Mouse (Mus musculus): ENCODE measurements around the gene Gm27021. TPM values are rescaled to one million over a fixed set of nuclear protein-coding genes. Genes with fewer than 3 reads are reported as not detected.

The Gm27021 gene
- total RNA-seq (2021), result under 1 TPM in 1 of 2 experiments, not detected in 1; 0.66 TPM

DNA sequence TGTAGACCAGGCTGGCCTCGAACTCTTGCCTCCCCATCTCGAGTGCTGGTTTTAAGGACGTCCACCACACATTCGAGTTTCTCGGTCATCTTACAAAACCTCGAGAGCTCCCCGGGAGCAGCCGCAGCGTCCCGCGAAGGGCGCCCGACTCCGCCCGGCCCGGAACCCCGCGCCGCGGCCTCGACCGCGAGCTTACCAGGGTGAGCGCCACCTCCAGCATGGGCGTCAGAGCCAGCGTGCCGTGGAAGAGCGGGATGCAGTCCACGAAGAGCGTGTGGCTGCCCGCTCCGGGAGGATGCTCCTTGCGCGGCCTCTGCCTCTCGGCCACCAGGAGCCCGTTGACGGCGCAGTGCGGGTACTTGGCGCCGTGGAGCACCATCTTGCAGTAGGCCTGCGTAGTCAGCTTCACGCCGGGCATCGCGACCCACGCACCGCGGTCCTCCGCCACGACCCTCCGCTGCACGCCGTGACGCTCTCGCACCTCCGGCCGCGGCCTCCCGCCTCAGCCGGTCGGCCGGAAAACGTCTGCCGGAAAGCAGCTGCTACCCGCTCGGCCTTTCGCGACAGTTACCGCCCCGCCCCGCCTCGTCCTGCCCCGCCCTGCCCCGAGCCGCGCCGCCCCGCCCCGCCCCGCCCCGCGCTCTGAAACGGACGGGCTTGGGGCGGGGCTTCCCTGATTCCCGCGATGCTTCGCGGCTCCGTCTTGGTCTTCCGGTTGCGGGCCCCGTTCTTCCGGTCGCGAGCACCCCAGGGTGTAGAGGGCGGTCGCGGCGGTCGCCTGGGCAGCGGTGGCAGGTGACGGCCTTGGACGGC, at the start of gene Gm27021, which contains the start of gene Cox4i1:
Gene Gm27021 (minus strand): TSS at position 519 of the 813 bp plus-strand sequence.
Gene Cox4i1 (plus strand): TSS at position 662 of the 813 bp plus-strand sequence.
- peak; percentile 85 to 97 for DNase-seq (ENCODE audit: extremely low spot score in 1 of 2, low spot score in 2 of 2)
- intact Hi-C loops (cut with DNase I), result no loop called here

DNA sequence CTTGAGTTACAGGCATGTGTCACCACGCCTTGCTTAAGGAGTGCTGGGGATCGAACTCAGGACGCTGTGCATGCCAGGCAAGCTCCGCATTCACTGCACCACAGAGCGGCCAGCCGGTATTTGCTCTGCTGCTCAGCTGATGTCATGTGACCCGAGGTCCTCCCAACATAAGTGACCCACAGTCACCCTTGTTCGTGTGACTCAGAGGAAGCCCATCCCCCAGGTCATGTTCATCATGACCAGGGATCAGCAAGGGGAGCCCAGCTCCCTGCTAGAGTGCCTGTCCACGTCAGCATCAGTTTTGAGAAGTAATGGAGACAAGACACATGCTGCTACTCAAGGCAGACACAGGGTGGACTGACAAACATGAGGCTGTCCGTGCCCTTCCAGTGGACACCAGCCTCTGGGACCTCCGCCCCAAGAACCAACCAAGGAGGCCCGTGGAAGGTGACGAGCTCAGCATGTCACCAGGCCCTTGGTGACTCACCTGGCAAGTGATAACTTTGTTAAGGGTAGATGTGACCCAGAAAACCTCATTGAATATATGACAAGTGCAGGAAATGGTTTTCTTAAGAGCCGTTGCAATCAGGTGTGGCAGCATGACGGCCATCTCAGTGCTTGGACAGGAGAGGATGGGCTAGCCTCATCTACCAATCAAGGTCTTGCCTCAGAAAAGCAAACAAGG, 48.3 kb upstream of the Gm27021 start:
- no peak for DNase-seq (ENCODE audit: extremely low spot score in 1 of 2, low spot score in 2 of 2)
- intact Hi-C loops (cut with DNase I), result no loop called here

DNA sequence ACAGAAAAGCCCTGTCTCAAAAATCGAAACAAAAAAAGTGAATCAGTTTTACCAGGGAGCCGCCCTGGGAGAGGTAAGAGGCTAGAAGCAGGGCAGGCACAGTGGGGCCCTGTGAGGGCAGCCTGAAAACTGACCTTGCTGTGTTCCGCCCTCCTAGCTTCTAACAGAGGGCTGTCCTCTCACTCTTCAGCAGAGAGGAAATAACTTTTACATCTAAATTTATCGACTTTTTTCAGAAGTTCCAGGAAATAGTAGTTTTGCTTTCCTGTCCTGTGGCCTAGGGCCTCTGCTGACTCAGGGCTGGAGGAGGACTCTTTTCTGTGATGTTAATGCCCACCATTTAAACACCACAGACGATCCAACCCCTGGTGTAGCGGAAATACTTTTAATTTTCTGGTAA, 47.3 kb upstream of the Gm27021 start:
- no peak for DNase-seq (ENCODE audit: extremely low spot score in 1 of 2, low spot score in 2 of 2)
- intact Hi-C loops (cut with DNase I), result no loop called here

DNA sequence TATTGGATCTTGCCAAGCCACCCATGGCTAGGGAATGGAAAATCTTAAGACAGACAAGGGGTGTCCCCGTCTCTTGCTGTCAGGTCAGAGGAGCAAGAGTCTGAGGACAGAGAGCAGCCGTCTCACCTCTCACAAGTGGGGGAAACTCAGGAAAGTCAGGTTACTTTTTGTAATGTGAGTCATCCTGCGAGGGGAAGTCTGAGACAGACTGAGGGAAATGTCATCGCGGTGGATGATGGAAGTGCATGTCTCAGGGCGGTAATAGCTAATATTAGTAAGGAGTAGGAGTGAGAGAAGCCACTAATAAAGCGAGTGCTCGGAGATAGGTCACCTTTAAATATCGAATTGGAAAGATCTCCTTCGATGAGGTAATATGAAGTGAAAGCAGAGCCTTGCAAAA, 41.3 kb upstream of the Gm27021 start:
- intact Hi-C loops (cut with DNase I), result no loop called here
- no peak for DNase-seq (ENCODE audit: extremely low spot score in 1 of 2, low spot score in 2 of 2)

DNA sequence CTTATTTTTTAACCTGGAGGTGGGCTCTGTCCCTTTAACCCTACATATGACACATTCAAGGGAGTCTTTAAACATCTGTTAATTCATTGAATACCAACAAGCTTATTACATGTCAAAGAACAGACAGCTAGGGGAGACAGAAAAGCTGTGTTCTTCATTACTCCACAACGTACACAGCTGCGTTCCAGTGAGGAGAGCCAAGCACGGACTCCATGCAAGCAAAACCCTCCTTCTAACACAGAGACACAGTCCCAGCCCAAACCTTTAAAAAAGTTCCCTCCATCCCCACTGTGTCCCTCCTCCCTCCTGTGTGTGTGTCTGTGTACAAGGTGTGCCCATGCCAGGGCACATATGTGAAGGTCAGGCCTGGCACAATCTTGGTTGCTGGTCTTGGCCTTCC, 38.3 kb upstream of the Gm27021 start:
- no peak for DNase-seq (ENCODE audit: extremely low spot score in 1 of 2, low spot score in 2 of 2)
- intact Hi-C loops (cut with DNase I), result no loop called here

DNA sequence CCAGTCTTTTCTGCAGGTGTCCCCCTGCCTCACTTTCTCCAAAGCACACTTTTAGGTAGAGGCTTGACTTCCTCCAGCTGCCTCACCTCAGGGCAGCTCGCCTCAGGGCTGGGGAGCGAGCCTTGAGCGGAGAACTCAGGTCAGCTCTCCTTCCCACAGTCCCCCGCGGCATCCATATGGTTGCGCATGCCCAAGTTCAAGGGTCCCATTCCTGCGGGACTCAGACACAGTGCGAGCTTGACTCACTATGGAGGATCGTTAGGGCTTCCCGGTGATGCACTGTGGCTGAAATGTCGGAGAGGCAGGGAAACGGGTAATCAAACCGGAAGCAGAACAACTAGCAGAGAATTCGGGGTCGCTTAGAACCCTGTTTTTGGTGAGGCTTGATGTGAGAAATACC, 37.3 kb upstream of the Gm27021 start:
- intact Hi-C loops (cut with DNase I), result no loop called here
- no peak for DNase-seq (ENCODE audit: extremely low spot score in 1 of 2, low spot score in 2 of 2)

DNA sequence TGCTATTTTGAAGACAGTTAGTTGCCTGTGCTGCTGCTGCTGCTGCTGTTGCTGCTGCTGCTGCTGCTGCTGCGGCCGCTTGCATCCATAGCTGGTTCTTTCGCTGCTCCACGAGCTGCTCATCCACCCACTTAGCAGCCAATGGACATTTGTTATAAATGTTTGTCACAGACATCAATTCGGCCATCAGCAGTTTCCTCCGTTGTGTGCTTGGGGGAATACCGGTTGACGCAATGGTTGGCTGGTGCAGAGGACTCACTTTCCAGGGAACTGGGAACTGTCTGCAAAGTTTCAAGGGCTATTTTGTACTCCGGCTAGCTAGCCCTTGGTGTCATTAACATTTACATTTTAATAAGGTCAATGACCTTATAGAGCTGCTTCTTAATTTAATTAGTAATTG, 36.3 kb upstream of the Gm27021 start:
- no peak for DNase-seq (ENCODE audit: extremely low spot score in 1 of 2, low spot score in 2 of 2)
- intact Hi-C loops (cut with DNase I), result no loop called here

DNA sequence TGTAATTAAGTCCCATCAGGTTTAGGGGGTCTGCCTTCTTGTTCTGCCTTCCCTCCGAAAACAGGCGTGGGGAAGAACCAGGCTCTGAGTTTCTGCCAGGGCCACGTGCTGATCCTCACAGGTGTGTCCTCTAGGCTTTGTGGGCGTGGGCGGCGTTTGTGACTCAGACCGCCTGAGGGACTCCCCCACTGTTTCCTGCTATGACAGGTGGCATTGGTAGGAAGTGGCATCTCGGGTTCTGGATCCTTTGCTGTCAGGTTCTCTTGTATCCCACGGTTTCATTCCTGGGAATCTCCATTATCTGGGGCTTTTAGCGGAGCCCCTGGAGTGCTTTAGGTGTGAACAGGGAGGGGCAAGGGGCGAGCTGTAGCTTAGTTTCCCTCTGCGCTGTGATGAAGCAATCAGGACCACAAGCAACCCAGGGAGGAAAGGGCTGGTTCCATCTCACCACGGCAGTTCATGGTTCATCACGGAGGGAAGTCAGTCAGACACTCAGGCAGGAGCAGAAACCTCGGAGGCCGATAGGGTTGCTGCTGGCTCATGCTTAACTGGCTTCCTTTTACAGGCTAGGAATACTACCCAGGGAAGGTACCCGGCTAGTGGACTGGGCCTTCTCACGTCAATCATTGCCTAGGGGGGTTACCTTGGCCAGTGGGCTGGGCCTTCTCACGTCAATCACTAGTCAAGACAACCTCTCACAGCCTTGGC, 34.0 kb upstream of the Gm27021 start:
- DNase-seq (ENCODE audit: extremely low spot score in 1 of 2, low spot score in 2 of 2), result no peak
- intact Hi-C loops (cut with DNase I), result no loop called here

DNA sequence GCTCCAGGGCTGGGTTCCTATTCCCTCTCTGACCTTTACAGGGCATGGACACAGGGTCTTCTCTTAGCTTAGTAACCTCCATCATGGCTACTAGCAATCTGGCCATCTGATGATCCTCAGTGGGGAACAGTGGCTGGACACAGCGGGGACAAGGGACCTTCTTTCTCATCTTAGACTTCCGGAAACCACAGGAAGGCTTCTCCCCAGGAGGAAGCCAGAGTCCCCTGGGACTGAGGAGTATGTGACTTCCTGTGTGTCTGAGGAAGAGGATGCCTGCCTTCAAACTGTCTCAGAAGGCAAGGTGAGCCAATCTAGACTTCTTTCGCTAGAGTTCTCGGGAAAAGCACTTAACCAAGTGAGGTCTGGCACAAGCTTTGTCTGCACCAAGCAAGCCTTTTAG, 32.2 kb upstream of the Gm27021 start:
- DNase-seq (ENCODE audit: extremely low spot score in 1 of 2, low spot score in 2 of 2), result no peak
- intact Hi-C loops (cut with DNase I), result no loop called here

DNA sequence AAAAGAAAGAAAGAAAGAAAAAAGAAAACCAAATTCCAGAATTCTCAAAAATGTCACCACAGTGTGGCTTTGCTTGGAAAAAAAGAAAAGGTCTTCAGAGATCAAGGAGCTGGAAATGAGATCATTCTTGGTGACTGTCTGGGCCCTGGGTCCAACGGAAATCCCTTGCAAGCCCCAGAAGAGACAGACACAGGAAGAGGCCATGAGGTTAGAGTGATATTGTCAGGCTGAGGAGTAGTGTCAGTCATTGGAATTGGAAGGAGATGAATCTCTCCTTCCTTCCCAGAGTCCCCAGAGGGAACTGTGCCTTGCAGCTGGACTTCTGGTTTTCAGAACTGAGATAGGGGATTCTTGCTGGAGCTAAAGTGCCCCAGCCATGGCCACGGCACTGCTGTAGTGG, 31.7 kb upstream of the Gm27021 start:
- intact Hi-C loops (cut with DNase I), result no loop called here
- DNase-seq (ENCODE audit: extremely low spot score in 1 of 2, low spot score in 2 of 2), result no peak

DNA sequence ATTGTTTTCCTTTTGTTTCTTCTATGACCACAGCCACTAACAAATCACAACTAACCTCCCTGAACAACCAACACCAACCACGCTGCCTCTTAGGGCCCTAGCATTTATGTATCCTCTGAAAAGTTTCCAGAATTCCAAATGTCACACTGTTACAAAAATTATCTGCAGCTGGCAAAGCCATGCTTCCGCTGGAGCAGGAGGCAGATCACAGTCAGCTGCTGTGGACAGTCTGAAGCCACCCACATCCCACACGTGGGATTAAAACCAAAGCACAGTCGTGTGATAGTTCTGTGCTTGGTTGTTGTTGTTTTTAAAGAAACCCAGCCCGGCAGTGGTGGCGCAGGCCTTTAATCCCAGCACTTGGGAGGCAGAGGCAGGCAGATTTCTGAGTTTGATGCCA, 31.2 kb upstream of the Gm27021 start:
- DNase-seq (ENCODE audit: extremely low spot score in 1 of 2, low spot score in 2 of 2), result no peak

DNA sequence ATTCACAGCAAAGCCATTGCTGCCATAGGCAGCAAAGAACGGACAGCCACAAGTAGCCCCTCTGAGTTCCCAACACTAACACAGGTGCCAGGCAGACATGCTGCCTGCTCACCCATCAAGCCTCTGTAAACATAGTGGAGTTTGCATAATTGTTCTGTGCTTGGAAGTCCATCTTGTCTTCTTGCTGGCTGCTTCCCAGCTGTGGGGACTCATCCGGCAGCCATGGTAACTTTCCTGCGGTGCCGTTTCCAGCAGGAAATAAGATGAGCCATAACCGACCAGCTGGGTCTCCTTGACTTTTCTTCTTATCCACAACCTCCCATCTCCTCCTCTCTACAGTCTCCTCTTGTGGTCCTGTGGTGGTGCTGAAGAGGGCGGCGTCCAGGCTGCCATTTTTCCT, 30.5 kb upstream of the Gm27021 start:
- intact Hi-C loops (cut with DNase I), result no loop called here
- no peak for DNase-seq (ENCODE audit: extremely low spot score in 1 of 2, low spot score in 2 of 2)

More for the DNA sequence above, 31.2 kb upstream of the Gm27021 start:
- intact Hi-C loops (cut with DNase I), result no loop called here

DNA sequence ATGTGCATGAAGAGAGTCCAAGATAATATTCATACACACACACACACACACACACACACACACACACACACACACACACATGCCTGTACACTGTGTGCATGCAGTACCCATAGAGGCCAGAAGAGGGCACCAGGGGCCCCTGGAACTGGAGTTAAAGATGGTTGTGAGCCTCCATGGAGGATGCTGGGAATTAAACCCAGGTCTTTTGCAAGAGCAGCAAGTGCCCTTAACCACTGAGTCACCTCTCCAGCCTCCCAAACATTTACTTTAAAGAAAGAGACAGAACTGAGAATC, 30.0 kb upstream of the Gm27021 start:
- no peak for DNase-seq (ENCODE audit: extremely low spot score in 1 of 2, low spot score in 2 of 2)
- intact Hi-C loops (cut with DNase I), result no loop called here

DNA sequence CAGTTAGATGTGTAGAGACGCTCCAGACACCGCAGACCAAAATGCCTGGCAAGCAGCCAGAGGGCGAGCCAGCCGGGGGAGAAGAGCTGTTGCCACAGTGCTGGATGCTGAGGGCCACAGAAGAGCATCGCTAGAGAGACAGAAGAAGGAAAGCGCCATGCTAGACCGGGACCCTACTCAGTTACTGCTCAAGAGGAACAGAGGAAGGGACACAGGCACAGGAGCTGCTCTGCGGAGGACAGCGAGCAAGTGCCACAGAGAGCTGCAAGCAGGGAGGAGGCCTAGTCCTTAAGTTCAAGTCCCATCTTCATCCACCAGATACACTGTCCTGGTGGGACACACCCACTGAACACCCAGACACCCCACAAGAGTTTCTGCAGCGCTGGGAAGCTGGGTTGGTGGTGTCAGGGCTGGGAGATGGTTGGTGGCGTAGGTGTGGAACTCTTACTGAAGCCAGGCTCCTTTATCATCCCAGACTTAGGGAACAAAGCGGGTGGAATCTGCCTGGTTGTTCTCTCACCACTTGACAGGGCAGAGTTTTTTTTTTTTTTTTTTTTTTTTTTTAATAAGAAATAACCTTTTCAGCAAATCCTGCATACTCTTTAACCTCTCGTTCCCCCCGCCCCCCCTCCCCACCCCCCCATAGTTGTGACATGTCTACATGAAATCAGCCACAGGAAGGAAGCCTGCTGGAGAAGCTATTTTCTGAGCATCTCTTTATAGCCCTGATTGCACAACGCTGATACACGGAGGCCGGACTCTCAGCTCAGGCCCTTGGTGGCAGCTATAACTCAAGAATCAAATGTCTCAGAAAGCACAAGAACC, 29.5 kb upstream of the Gm27021 start:
- intact Hi-C loops (cut with DNase I), result no loop called here
- peak in 1 of 2 experiments; percentile 80 for DNase-seq (ENCODE audit: extremely low spot score in 1 of 2, low spot score in 2 of 2)

DNA sequence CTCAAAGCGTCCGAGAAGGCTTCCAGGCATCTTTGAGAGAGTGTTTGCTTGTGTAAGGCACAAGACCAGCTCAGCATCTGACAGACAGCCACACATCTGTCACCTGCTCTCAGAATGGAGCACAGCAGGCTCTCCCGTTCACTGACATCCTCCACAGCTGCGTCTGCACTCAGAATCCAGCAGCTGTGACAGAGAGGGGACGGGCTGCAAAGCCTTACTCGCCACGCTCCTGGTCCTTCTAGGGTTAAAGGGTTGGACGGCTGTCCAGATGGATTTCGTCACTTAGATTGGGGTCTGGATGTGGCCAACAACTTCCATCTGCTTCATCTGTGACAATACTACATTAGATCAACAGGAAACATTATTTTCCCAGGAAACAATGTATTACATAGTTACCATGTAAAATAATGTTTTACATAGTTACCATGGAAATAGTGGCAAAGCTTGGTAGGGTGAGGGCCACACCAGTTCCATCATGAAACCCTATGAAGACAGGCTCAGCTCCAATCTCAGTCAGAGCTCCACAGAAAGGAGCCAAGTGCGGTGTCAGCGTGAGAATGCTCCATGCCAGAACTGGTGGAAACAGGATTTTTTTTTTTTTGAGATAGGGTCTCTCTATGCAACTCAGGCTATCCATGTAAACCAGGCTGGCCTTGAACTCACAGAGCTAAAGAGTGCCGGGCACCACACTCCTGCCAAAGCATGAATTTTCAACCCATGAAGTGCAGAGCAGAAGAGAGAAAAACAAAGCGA, 28.7 kb upstream of the Gm27021 start:
- DNase-seq (ENCODE audit: extremely low spot score in 1 of 2, low spot score in 2 of 2), result no peak
- intact Hi-C loops (cut with DNase I), result no loop called here

DNA sequence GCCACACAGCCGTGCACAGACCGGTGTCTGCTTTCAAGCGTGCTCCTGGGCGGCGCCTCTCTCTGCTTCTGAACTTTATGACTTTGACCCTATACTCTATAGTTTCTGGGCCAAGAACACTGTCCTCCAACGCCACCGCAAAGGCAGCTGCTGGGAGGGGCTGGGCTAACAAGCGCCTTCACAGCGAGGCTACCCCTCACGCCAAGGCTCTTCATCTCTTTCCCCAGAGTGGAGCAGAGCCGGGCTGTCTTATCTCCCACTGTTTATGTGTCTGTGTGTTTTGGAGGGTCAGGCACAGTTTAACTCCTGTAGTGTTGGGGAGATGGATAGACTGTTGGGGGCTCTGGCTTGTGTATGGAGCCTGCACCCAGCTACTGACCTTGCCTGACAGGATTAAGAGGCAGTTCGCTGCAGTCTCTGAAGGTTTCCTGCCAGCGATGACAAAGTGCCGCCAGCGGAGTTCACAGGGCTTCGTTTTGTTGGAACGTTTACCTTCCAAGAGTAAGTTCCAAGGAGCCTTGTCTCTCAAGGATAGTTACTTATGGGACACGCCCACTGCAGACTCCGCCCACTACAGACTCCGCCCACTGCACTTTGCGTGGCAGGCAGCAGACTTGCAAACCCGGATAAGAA, 26.1 kb upstream of the Gm27021 start:
- intact Hi-C loops (cut with DNase I), result no loop called here
- no peak for DNase-seq (ENCODE audit: extremely low spot score in 1 of 2, low spot score in 2 of 2)

DNA sequence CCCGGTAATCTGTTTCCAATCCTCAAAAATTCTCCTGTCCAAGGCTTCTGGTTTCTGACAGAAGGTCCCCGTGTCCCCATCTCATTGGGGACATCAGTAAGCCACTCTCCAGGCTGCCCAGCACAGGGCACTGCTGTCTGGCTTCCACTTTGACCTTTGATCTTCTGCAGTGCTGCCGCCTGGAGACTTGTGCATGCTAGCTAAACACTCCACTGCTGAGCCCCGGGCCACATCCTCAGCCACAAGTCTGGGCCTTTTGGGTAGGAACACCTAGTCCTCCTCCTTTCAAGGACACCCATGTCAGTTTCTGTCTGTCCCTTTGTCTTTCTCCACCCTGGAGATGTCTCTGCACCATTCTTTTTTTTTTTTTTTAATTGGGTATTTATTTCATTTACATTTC, 25.1 kb upstream of the Gm27021 start:
- intact Hi-C loops (cut with DNase I), result no loop called here
- DNase-seq (ENCODE audit: extremely low spot score in 1 of 2, low spot score in 2 of 2), result no peak

DNA sequence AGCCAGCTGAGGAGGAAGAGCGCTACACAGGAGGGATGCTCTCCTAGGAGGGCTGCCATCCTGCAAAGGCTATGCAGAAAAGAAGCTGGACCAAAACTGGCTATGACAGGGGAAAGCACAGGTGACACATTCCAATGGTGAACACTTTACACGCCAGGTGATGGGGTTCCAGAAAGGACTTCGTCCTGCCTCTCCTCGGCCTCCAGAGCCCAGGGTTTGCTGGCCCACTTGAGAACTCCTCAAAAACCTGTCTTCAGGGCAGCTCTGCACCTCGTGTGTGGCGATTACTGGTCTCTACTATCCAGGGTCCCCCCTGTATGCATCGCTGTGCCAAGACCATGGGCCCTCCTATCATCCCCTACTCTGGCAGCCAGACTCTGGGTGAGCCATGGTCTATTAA, 20.6 kb upstream of the Gm27021 start:
- intact Hi-C loops (cut with DNase I), result no loop called here
- DNase-seq (ENCODE audit: extremely low spot score in 1 of 2, low spot score in 2 of 2), result no peak
